Comparison of ENCODE assay signal across 19 mouse cellular contexts in the genomic region with DNA sequence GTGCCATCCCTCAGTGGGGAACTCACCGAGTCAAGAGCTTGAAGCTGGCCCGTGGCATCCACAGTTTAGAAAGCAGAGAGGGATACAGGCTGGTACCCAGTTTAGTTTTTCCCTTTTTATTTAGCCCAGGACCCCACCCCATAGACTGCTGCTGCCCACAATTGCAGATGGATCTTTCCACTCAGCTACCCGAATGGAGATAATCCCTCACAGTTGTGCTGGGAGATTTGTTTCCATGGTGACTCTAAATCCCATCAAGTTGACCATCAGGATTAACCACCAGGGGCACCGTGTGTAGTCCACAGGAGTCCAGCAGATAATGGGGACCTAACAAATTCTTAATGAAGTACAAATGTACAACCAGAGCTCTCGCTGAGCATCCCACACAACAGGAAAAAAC. TPM values are rescaled to one million over a fixed set of nuclear protein-coding genes. Genes with fewer than 3 reads are reported as not detected.
DNase-seq lines count a peak whose midpoint lies in the region; ATAC-seq lines count a peak whose summit lies in the region.
"Had no signal": no experiment of that assay in that cellular context is flagged by ENCODE, and none has a peak within 500 bp of the region (broad histone marks: within the 10 kb centered on the region; RNA-seq: fewer than 3 reads in every experiment).

No protein-coding gene starts in this region.

- no peaks in the 10 kb centered on the region for H3K9me3 ChIP-seq in forebrain, embryonic 10.5 days
- no peaks in the 10 kb centered on the region for H3K9me3 ChIP-seq in forebrain, embryonic 16.5 days (ENCODE audit: control insufficient read depth, low read length)
- 0 out of 2 replicates have a peak, but pooled peaks cover 2% of the 10 kb centered on the region for H3K9me3 ChIP-seq in midbrain, embryonic 10.5 days (replicated peaks)
- no peaks in the 10 kb centered on the region for H3K9me3 ChIP-seq in midbrain, embryonic 15.5 days
- H3K9me3 ChIP-seq: embryonic facial prominence, embryonic 12.5 days; hindbrain, embryonic 15.5 days; liver, embryonic 13.5 days had no signal

- 0 out of 2 replicates have a peak, but pooled peaks cover 3% of the 10 kb centered on the region for H3K36me3 ChIP-seq in forebrain, embryonic 10.5 days (replicated peaks)
- no peaks in the 10 kb centered on the region for H3K36me3 ChIP-seq in forebrain, embryonic 16.5 days (ENCODE audit: control insufficient read depth, insufficient read depth)
- no peaks in the 10 kb centered on the region for H3K36me3 ChIP-seq in midbrain, embryonic 10.5 days
- no peaks in the 10 kb centered on the region for H3K36me3 ChIP-seq in midbrain, embryonic 15.5 days (replicated peaks)
- H3K36me3 ChIP-seq: embryonic facial prominence, embryonic 12.5 days; hindbrain, embryonic 15.5 days; liver, embryonic 13.5 days had no signal

- intact Hi-C loops in heart, postnatal 25 days (cut with DNase I), result no loop called here

- H3K9ac ChIP-seq in forebrain, embryonic 16.5 days (replicated peaks; ENCODE audit: low read depth, low read length), result no peak overlapping the region
- no peak overlapping the region for H3K9ac ChIP-seq in midbrain, embryonic 15.5 days
- H3K9ac ChIP-seq: embryonic facial prominence, embryonic 12.5 days; hindbrain, embryonic 15.5 days; liver, embryonic 13.5 days had no signal

- H3K27ac ChIP-seq in forebrain, embryonic 10.5 days, result no peak overlapping the region
- H3K27ac ChIP-seq in forebrain, embryonic 16.5 days (ENCODE audit: low read length), result no peak overlapping the region
- no peak overlapping the region for H3K27ac ChIP-seq in midbrain, embryonic 10.5 days (replicated peaks)
- no peak overlapping the region for H3K27ac ChIP-seq in midbrain, embryonic 15.5 days
- H3K27ac ChIP-seq: embryonic facial prominence, embryonic 12.5 days; gastrocnemius, adult 2 months; hindbrain, embryonic 15.5 days; kidney, postnatal 0 days; liver, embryonic 13.5 days had no signal

- H3K27me3 ChIP-seq in forebrain, embryonic 10.5 days (ENCODE audit: poor library complexity, severe bottlenecking), result peaks cover 90% of the 10 kb centered on the region
- H3K27me3 ChIP-seq in forebrain, embryonic 16.5 days (replicated peaks; ENCODE audit: control insufficient read depth, insufficient read depth, low read length), result no peaks in the 10 kb centered on the region
- H3K27me3 ChIP-seq in midbrain, embryonic 10.5 days (ENCODE audit: low read depth, poor library complexity, severe bottlenecking), result peaks cover 95% of the 10 kb centered on the region
- peaks cover 18% of the 10 kb centered on the region; the same call in 1 of the 2 replicates for H3K27me3 ChIP-seq in midbrain, embryonic 15.5 days (replicated peaks)
- H3K27me3 ChIP-seq: embryonic facial prominence, embryonic 12.5 days; hindbrain, embryonic 15.5 days; liver, embryonic 13.5 days had no signal

- DNase-seq in forebrain, embryonic 10.5 days (ENCODE audit: extremely low spot score, low spot score), result peak; percentile 44
- DNase-seq in midbrain, embryonic 10.5 days (ENCODE audit: low spot score), result peak; percentile 56
- peak; percentile 85 for DNase-seq in retina, adult 2 months (ENCODE audit: low read depth, low spot score)
- DNase-seq in heart, postnatal 25 days (ENCODE audit: low spot score), result no peak
- DNase-seq: adrenal gland, postnatal 10 days; cerebellum, adult 9-10 months; gastrocnemius, adult 2 months; kidney, adult 2 months; liver, embryonic 13.5 days; lung, adult 2 months; lung, postnatal 14 days; thymus, postnatal 14 days had no signal

- H3K4me2 ChIP-seq in forebrain, embryonic 16.5 days (ENCODE audit: low read length), result no peak overlapping the region
- no peak overlapping the region for H3K4me2 ChIP-seq in midbrain, embryonic 15.5 days
- H3K4me2 ChIP-seq: embryonic facial prominence, embryonic 12.5 days; hindbrain, embryonic 15.5 days; liver, embryonic 13.5 days had no signal

- 7% methylated on average over 5 of the region's 5 CpGs for WGBS in forebrain, embryonic 10.5 days
- WGBS in forebrain, embryonic 16.5 days, result 12% methylated on average over 5 of the region's 5 CpGs
- 7% methylated on average over 5 of the region's 5 CpGs for WGBS in midbrain, embryonic 10.5 days
- 6% methylated on average over 5 of the region's 5 CpGs for WGBS in midbrain, embryonic 15.5 days

- H3K4me1 ChIP-seq in forebrain, embryonic 10.5 days, result peaks cover 12% of the 10 kb centered on the region
- H3K4me1 ChIP-seq in forebrain, embryonic 16.5 days (replicated peaks; ENCODE audit: control insufficient read depth, insufficient read depth, low read length), result no peaks in the 10 kb centered on the region
- peaks cover 14% of the 10 kb centered on the region for H3K4me1 ChIP-seq in midbrain, embryonic 10.5 days
- H3K4me1 ChIP-seq in midbrain, embryonic 15.5 days, result no peaks in the 10 kb centered on the region
- H3K4me1 ChIP-seq: embryonic facial prominence, embryonic 12.5 days; hindbrain, embryonic 15.5 days; liver, embryonic 13.5 days had no signal

- no peak overlapping the region for H3K4me3 ChIP-seq in forebrain, embryonic 10.5 days
- no peak overlapping the region for H3K4me3 ChIP-seq in forebrain, embryonic 16.5 days (replicated peaks; ENCODE audit: low read length)
- no peak overlapping the region for H3K4me3 ChIP-seq in midbrain, embryonic 10.5 days
- H3K4me3 ChIP-seq in midbrain, embryonic 15.5 days, result no peak overlapping the region
- H3K4me3 ChIP-seq: embryonic facial prominence, embryonic 12.5 days; gastrocnemius, adult 2 months; hindbrain, embryonic 15.5 days; liver, embryonic 13.5 days had no signal

- no peak for ATAC-seq in forebrain, embryonic 16.5 days
- ATAC-seq in midbrain, embryonic 15.5 days (replicated peaks), result no peak
- no peak for ATAC-seq in granulocyte monocyte progenitor cell, adult 5-6 weeks (replicated peaks; ENCODE audit: poor library complexity, severe bottlenecking)

RNA-seq across cellular contexts. Expression of gene Zfp365, which starts 11.3 kb away (rescaled TPM):
- polyA plus RNA-seq in forebrain, embryonic 10.5 days (2016; fragmentation: Nextera tagmentation; extraction: Ambion mirVana), result 2.7 and 3.2 TPM in 2 replicates
- 3.3 and 4.9 TPM in 2 replicates for polyA plus RNA-seq in forebrain, embryonic 16.5 days (2015; fragmentation: Nextera tagmentation; extraction: Ambion mirVana)
- polyA plus RNA-seq in midbrain, embryonic 10.5 days (2016; fragmentation: Nextera tagmentation; extraction: Ambion mirVana), result 2.3 and 2.7 TPM in 2 replicates
- 5.4 and 5.8 TPM in 2 replicates for polyA plus RNA-seq in midbrain, embryonic 15.5 days (2015; fragmentation: Nextera tagmentation; extraction: Ambion mirVana)
- total RNA-seq in heart, postnatal 25 days (2021), result under 1 TPM; 0.49 to 0.50 TPM
- not detected in 2 replicates for total RNA-seq in granulocyte monocyte progenitor cell, adult 5-6 weeks (2014; fragmentation: Nextera tagmentation)
- total RNA-seq in granulocyte monocyte progenitor cell, adult 5-6 weeks (2017), result not detected in 2 replicates
- total RNA-seq: megakaryocyte progenitor cell, adult 5-6 weeks had no signal
